Mouse (Mus musculus): ENCODE data around the gene Kirrel2.
"Not testable (repeated sequence)": the region's sequence is repeated elsewhere in the genome, so short reads cannot be mapped to it uniquely, and the experiment has no call there.

The Kirrel2 gene

GRCm38 (mm10) chr7:30457629-30458330 lies at the start of gene Kirrel2, which contains the start of gene Nphs1:
Gene Kirrel2 (minus strand): TSS chr7:30457690.
Gene Nphs1 (plus strand): TSS chr7:30458315.
- no peak for DNase-seq (ENCODE audit: low spot score in 2 of 2)

GRCm38 (mm10) chr7:30501159-30501558 lies 43.7 kb upstream of the Kirrel2 start:
- DNase-seq (ENCODE audit: low spot score in 2 of 2): not testable (repeated sequence)

- not testable (repeated sequence) for DNase-seq (ENCODE audit: low spot score in 2 of 2)
Measured at GRCm38 (mm10) chr7:30495506-30496042, 38.1 kb upstream of the Kirrel2 start.

- no peak for DNase-seq (ENCODE audit: low spot score in 2 of 2)
Measured at GRCm38 (mm10) chr7:30493401-30493931, 36.0 kb upstream of the Kirrel2 start, which contains the start of gene Prodh2. Gene Prodh2 (plus strand): TSS chr7:30493622.

GRCm38 (mm10) chr7:30492765-30493164 lies 35.3 kb upstream of the Kirrel2 start:
- DNase-seq (ENCODE audit: low spot score in 2 of 2): peak; percentile 45 to 73

GRCm38 (mm10) chr7:30490957-30491307 lies 33.4 kb upstream of the Kirrel2 start:
- DNase-seq (ENCODE audit: low spot score in 2 of 2): no peak

GRCm38 (mm10) chr7:30490251-30490956 lies 32.9 kb upstream of the Kirrel2 start:
- DNase-seq (ENCODE audit: low spot score in 2 of 2): no peak

- no peak for DNase-seq (ENCODE audit: low spot score in 2 of 2)
Measured at GRCm38 (mm10) chr7:30484250-30484649, 26.8 kb upstream of the Kirrel2 start.

- no peak for DNase-seq (ENCODE audit: low spot score in 2 of 2)
Measured at GRCm38 (mm10) chr7:30477415-30478381, 20.2 kb upstream of the Kirrel2 start.

- not testable (repeated sequence) for DNase-seq (ENCODE audit: low spot score in 2 of 2)
Measured at GRCm38 (mm10) chr7:30476136-30476535, 18.6 kb upstream of the Kirrel2 start.

- DNase-seq (ENCODE audit: low spot score in 2 of 2): no peak
Measured at GRCm38 (mm10) chr7:30474999-30475398, 17.5 kb upstream of the Kirrel2 start.

GRCm38 (mm10) chr7:30472411-30472810 lies 14.9 kb upstream of the Kirrel2 start:
- no peak for DNase-seq (ENCODE audit: low spot score in 2 of 2)

- DNase-seq (ENCODE audit: low spot score in 2 of 2): no peak
Measured at GRCm38 (mm10) chr7:30464816-30465300, 7.4 kb upstream of the Kirrel2 start.

GRCm38 (mm10) chr7:30463996-30464395 lies 6.5 kb upstream of the Kirrel2 start:
- DNase-seq (ENCODE audit: low spot score in 2 of 2): no peak

- DNase-seq (ENCODE audit: low spot score in 2 of 2): no peak
Measured at GRCm38 (mm10) chr7:30463568-30463967, 6.1 kb upstream of the Kirrel2 start.

- no peak for DNase-seq (ENCODE audit: low spot score in 2 of 2)
Measured at GRCm38 (mm10) chr7:30459484-30459883, 2.0 kb upstream of the Kirrel2 start.

- DNase-seq (ENCODE audit: low spot score in 2 of 2): peak in 1 of 2 experiments; percentile 46
Measured at GRCm38 (mm10) chr7:30456911-30457628, 420 bp downstream of the Kirrel2 start.

- DNase-seq (ENCODE audit: low spot score in 2 of 2): peak in 1 of 2 experiments; percentile 39
Measured at GRCm38 (mm10) chr7:30456487-30456886, 1.0 kb downstream of the Kirrel2 start.

GRCm38 (mm10) chr7:30454259-30454658 lies 3.2 kb downstream of the Kirrel2 start:
- DNase-seq (ENCODE audit: low spot score in 2 of 2): no peak

- DNase-seq (ENCODE audit: low spot score in 2 of 2): no peak
Measured at GRCm38 (mm10) chr7:30453766-30454165, 3.7 kb downstream of the Kirrel2 start.

All from urinary bladder, postnatal 4 days (tissue).